Mouse (Mus musculus): ENCODE measurements around the gene Rnd2.

Gene Rnd2

DNA sequence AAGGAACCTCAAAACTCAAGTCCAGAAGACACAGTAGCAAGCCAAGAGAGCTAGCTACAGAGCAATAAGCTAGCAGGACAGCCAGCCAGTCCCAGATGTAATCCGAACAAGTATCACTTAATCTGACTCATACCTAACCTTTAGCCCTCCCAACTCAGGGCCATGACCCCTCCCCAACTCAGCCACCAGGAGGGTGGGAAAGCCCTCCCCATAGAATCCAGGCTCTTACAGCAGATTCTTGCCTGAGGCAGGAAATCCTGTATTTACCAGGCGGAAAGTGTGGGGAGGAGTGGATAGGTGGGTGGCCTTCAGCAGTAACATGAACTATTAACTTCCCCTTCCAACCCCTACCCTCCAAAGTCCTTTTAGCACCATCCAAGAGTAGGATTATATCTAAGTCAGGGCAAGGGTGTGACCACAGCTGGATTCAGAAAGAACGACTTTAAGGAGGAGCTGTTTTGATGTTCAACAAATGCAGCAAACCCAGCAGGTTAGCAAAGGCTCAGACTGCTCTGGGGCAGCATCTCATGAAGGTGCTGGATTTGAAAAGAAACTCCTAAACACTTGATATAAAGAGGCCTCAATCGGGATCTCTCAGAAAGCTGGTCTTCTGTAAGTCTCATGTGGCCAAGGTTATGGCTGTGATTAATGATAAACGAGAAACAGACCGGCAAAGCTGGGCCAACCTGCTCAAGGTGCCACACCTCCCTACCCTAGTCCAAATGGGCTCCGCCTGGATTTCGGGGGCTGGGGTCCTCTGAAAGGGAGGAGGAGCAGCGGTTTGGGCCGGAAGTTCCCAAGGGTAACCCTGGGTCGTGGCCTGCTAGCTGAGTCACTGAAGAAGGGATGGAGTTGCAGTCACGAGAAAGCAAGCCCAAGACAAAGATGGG, at the start of gene Rnd2:
Rnd2 (plus strand) TSS at position 789 of the 890 bp plus-strand sequence.
- 27% methylated on average over 12 of the region's 12 CpGs for WGBS

DNA sequence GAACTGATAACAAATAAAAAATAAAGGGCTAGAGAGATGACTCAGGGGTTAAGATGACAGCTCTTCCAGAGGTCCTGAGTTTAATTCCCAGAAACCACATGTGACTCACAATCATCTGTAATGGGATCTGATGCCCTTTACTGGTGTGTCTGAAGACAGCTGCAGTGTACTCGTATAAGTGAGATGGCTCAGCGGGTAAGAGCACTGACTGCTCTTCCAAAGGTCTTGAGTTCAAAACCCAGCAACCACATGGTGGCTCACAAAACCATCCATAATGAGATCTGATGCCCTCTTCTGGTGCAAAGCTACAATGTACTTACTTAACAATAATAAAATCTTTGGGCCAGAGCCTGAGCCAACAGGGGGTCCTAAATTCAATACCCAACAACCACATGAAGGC, 49.5 kb upstream of the Rnd2 start:
- 92% methylated on average over 2 of the region's 2 CpGs for WGBS

DNA sequence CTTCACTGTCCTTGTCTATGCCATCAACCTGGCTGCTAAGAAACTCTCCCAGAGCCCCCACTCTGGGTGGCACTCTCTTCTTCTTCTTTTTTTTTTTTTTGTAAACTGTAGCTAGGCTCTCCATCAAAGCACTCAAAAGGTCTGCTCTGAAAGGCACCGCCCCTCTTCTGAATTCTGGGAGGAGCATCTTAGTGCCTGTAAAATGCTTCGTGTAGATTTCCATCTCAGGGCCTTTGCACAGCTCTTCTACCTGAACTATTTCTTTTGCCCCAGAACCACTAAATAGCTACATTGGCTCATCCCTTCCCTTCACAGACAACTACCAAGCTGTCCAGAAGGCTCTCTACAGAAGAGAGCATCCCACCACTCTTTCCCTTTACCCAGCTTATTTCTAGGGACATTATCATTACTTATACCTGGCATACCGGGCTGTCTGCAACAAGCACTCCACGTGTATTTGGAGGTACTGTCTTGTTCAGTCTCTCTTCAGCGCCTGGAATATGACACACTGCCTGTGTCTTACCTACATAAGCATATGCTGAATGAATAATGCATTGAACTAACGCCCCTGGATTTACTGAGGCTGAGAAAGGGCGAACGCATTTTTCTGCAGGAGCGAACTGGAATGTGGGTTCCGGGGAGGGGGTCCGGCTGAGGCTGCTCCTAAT, 48.2 kb upstream of the Rnd2 start:
- WGBS: under 1% methylated on average over 11 of the region's 11 CpGs

DNA sequence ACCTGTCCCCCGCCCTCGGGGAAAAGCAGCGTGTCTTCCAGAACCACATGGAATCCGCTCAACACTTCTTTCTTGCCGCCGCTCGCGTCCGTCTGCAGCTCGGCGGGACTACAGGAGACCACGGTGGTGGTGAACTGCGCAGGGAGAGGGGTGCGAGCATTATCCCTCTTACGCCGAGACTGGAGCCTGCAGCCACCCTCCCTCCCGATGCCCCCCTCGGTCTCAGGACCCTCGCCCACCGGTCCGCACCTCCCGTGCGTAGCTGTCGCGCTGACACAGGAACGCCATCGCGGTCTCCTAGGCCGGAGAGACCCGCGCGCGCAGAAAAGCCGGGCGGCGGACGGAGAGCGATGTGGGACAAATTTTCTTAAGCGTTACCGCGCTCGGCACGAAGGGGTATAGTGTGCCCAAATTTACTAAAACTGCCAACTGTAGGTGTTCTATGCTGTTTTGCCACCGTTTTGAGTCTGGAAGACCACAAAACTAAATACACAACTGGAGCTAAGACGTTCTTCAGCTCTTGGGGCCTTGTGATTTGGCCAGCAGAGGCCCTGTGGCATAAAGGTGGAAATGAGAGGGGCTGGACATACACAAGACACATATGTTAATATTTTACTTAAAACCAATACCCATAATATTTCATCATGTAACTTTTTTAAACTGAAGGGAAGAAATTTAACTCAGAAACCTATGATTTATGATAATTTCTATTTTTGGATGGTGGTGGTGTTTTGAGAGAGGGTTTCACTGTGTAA, 47.5 kb upstream of the Rnd2 start, which contains the start of gene Aarsd1:
Aarsd1 (minus strand) TSS at position 515 of the 755 bp plus-strand sequence.
- WGBS: under 1% methylated on average over 45 of the region's 45 CpGs

DNA sequence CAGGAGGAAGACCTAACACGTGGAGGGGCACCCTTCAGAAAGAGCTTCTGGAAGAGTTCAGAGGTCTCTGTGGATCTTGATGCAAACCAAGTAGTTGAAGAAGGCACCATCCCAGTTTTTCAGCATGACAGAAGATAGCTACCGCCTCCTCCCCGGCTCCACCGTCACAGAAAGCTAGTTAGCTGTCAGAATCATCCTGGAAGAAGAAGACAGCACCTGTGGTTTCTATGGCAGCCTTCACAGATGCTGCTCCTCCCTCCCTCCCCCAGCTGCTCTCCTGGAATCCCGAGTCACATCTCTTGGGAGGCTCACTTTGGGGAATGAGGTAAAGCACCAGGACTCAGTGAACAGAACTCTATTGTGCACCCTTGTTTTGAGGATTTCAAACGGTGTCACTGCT, 45.8 kb upstream of the Rnd2 start:
- WGBS: 43% methylated on average over 6 of the region's 6 CpGs

DNA sequence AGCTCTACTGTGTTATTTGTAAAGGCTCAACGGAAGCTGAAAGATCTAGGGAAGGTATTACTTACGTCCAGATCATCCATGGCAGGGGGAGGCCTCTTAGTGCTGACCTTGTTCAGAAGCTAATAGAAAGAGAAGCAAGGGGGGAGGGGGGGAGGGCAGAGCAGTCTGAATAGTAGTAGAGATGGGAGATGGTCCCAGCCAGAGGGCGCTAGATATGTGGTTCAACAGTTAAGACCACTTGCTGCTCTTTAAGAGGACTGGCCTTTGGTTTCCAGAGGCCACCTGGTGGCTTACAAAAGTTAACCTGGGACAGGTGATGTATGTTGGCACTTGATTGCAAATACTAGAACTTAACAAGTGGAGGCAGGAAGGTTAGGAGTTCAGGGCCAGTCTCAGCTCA, 45.2 kb upstream of the Rnd2 start:
- WGBS: 30% methylated on average over 3 of the region's 3 CpGs

DNA sequence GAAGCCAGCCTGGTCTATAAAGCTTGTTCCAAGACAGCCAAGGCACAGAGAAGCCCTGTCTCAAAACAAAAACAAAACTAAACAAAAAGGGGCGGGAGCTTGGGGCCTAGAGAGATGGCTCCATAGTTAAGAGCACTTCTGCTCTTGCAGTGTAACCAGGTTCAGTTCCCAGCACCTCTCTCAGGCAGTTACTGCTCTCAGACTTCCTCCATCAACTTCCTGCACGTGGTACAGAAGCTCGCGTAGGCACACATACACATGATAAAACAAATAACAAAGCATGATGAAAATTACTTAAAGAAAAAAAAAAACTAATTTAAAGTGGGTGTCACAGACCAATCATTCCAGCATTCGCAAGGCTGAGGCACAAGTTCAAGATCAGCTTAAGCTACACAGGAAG, 44.7 kb upstream of the Rnd2 start:
- WGBS: 80% methylated on average over 5 of the region's 5 CpGs

DNA sequence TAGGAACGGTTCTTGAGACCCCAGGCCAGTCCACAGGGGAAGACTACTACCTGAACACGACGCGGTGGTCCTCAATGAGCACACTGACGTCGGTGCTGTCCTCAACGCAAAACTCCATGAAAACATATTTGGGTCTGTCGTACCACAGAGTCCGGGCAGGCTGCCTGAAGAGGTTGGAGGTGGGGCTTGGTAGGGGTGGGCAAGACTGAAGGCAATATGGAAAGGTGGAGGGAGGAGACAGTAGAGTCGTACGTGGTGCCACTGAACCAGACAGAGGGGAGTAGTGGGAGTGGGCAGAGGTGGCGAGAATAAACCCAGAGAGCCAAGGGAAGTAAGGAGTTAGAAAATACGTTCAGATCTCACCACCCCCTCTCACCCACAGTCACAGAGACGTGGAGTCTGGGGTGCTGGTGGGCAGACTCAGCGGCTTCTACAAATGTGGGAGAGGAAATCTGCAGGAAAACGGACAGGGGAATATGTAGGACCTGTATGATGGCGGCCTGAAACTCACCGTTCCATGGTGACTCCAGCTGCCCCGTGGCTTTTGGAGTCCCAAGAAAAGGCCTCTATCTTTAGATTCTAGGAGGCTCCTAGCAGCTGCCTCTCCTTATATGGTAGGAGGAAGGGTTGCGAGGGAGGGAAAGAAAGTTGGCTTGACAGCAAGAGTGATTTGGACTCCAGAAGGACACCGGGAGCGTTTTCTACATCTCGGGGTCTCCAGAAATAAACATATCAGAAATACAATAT, 40.5 kb upstream of the Rnd2 start, which contains the start of gene Gm27029:
Gm27029 (minus strand) TSS at position 692 of the 747 bp plus-strand sequence.
- WGBS: 5% methylated on average over 23 of the region's 23 CpGs

DNA sequence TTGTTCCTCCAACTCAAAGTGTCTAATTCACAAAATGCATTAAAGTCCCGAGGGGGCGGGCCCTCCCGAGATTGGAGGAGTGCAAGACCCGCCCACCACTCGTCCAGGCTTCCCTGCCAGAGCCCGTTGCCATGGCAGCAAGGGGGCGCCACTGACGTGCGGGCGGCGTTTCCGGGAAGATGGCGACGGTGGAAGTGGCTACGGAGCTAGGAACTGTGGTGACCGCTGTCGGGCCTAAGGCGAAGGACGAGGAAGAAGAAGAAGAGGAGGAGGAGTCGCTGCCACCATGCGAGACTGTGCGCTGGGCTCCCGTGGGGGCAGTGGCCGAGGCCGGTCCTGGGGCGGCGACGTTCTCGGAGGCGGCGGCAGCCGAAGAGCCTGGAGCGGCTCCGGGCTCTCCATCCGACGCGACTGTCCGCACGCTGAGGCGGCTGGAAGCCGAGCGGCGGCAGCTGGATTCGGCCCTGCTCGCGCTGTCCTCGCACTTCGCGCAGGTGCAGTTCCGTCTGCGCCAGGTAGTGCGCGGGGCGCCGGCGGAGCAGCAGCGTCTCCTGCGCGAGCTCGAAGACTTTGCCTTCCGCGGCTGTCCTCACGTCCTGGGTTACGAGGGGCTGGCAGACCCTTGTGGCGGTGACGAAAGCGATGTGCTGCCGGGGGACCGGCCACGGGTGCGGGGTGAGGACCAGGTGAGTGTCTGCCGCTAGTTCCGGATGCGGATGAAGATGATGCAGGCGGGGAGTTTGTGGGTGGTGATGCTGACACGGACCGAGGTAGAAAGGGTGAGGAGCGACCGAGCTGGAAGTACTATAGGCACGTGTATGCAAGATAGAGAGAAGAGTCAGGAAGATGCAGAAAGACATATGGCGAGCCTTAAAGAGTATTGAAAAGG, 39.6 kb upstream of the Rnd2 start, which contains the start of the genes Rundc1 and Ptges3l:
Rundc1 (plus strand) TSS at position 161 of the 889 bp plus-strand sequence.
Ptges3l (minus strand) TSS at position 409 of the 889 bp plus-strand sequence.
- under 1% methylated on average over 81 of the region's 81 CpGs for WGBS

DNA sequence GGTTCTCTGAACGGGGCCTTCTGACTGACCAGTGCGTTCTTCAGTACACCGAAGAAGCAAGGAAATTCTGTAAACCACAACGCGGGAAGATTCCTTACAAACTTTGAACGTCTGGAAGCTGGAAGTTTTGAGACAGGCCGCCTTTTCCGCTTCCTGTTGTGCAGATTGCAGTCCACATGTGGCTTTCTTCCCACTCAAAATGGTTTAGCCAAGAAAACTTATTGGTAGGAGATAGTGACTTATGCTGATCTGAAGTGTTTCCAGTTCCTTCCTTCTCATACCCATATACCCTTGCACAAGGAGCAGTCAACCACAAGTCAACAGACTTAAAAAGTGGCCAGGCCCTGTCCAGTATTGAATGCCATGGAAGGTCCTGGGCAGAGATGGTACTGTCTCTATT, 38.6 kb upstream of the Rnd2 start:
- WGBS: 42% methylated on average over 8 of the region's 8 CpGs

DNA sequence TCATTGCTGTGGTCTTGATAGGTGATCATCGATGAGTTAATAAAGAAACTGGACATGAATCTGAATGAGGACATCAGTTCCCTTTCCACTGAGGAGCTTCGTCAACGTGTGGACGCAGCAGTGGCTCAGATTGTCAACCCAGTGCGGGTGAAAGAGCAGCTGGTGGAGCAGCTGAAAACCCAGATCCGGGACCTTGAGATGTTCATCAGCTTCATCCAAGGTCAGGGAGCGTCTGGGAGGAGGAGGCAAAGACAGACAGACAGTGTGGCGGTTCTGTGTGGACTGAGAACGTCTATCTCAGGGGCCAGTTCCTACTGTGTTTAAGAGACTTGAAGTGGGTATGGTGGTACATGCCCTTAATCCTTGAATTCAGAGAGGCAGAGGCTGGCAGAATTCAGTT, 33.5 kb upstream of the Rnd2 start:
- 91% methylated on average over 9 of the region's 9 CpGs for WGBS

DNA sequence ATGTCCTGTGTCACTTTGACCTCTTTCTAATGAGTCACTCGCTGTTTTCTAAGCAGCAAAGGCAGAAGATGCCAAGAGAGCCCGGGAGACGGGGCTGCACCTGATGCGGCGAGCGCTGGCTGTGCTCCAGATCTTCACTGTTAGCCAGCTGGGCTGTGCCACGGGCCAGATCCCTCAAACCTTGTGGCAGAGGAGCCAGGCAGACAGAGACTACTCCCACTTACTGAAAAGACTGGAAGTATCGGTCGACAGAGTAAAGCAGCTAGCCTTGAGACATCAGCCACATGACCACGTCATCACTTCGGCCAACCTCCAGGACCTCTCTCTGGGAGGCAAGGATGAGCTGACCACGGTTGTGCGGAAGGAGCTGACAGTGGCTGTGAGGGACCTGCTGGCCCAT, 31.4 kb upstream of the Rnd2 start:
- 60% methylated on average over 13 of the region's 13 CpGs for WGBS

DNA sequence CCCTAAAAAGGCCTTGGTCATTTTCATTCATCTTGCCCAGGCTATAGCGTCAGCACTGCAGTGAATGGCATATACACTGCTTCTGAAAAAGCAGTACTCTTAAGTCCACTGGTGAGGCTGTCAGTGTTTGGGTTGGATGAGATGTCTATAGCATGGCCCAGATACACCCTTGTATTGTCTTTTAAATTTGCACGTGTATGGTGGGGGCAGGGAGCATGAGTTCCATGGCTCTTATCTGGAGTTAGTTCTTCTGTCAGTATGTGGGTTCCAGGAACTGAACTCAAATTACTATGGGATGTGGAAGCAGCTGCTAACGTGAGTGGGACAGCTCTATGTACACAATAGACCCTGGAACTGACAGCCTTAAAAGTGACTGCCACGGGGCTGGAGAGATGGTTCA, 29.0 kb upstream of the Rnd2 start:
- 78% methylated on average over 4 of the region's 4 CpGs for WGBS

DNA sequence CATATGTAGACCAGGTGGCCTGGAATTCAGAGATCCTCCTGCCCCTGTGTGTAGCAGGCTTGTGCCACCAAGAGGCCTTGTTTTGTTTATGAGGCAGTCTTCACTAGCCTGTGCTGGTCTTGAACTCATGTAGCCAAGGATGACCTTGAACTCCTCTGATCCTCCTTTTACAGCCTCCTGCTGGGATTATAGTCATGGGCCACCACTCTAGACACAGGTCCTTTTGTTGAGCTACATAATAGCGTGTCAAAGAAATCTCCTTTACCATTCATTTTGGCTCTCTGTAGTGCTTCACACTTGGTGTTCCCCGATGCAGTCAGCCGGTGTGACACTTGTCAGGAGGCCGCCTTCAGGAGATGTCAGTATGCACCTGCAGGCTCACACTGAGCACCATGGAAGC, 27.9 kb upstream of the Rnd2 start:
- WGBS: 67% methylated on average over 4 of the region's 4 CpGs

DNA sequence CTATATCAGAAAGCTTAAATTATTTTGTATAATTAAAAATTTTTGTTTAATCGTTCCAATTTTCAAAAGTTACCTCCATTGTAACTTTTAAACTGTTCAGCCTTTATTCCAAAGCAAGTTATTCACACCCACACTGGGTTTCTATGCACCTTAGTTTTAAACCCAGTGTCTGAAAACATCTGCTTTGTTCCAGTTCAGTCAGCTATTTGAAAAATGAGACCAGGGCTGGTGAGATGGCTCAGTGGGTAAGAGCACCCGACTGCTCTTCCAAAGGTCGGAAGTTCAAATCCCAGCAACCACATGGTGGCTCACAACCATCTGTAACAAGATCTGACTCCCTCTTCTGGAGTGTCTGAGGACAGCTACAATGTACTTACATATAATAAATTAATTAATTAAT, 26.8 kb upstream of the Rnd2 start:
- 58% methylated on average over 3 of the region's 3 CpGs for WGBS

DNA sequence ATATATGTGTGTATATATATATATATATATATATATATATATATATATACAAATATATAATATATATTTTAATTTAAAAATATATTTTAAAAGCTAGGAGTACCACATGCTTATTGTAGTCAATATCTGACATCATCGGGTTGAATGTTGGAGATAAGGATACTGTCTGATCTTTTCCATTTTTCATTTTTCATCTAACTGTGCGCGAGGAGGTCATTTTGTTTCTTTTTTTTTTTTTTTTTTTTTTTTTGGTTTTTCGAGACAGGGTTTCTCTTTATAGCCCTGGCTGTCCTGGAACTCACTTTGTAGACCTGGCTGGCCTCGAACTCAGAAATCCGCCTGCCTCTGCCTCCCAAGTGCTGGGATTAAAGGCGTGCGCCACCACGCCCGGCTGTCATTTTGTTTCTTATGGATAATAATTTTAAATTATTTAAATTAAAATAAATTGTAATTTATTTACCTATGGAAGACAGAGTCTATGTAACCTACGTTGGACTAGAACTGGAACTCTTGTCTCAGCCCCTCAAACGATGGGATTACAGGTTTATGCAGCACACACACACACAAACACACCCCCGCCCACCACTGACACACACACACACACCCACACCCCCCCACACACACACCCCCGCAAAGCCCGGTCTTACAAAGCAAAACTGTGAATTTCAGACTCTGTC, 23.2 kb upstream of the Rnd2 start:
- 35% methylated on average over 15 of the region's 15 CpGs for WGBS

DNA sequence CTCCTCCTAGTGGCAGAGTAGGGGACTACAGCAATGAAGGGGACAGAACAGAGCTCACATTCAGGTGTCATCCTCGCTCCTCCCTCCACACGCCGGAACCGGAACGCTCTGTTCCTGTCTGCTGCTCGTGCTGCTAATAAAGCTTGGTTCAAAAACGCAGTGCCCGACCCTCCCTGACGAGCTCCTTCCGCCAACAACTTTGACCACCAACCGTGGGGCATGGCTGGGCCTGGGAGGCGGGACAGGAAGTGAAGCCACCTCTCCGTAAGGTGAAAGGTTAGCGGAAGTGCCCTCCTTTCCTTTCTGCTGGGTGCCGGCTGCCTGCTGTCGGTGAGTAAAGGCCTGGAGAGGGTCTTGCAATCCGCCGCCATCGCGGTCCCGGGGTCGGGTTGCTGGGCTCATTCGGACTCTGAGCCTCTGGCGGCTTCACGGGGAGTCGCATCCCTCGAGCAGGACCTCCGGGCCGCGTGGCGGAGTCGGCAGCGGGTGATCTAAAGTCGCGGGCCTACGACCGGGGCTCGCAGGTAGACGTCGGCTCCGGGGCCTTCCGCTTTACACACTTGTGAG, 22.6 kb upstream of the Rnd2 start, which contains the start of gene Rpl27:
Rpl27 (plus strand) TSS at position 172 of the 567 bp plus-strand sequence.
- under 1% methylated on average over 42 of the region's 42 CpGs for WGBS

DNA sequence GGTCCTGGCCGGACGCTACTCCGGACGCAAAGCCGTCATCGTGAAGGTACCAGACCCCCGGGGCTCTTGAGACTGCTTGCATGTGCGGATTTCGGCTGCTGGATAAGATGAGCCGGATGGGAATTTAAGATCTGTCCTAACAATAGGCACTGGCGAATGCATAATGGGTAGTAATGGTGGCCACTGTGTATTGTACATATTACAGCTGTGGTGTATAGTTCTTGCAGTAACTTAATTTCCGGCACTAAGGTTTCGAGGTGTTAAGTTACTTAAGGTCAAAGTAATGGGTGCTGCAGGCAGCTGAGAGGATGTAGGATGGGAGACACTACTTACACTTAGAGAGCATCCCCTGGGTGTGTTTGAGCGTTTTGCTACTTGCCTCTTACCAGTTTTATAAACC, 22.0 kb upstream of the Rnd2 start:
- WGBS: under 1% methylated on average over 14 of the region's 14 CpGs

DNA sequence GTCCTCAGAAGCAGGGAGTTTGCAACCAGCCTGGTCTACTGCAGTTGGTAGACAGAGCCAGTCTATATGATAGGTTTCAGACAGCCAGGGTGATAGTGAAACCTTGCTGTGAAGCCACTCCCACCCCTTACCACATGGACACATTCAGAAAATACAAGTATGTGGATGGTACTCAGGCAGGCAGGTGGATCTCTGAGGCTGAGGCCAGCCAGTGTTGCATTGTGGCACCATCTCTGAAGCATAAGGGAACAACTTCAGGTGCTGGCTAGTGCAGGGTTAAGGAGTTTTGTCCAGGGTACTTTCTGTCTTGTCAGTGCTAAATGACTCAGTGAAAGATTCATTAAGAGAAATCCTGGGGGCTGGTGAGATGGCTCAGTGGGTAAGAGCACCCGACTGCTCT, 18.5 kb upstream of the Rnd2 start:
- 54% methylated on average over 1 of the region's 1 CpGs for WGBS
